Mouse (Mus musculus): ENCODE measurements around the gene Dlx1.

Gene Dlx1

DNA sequence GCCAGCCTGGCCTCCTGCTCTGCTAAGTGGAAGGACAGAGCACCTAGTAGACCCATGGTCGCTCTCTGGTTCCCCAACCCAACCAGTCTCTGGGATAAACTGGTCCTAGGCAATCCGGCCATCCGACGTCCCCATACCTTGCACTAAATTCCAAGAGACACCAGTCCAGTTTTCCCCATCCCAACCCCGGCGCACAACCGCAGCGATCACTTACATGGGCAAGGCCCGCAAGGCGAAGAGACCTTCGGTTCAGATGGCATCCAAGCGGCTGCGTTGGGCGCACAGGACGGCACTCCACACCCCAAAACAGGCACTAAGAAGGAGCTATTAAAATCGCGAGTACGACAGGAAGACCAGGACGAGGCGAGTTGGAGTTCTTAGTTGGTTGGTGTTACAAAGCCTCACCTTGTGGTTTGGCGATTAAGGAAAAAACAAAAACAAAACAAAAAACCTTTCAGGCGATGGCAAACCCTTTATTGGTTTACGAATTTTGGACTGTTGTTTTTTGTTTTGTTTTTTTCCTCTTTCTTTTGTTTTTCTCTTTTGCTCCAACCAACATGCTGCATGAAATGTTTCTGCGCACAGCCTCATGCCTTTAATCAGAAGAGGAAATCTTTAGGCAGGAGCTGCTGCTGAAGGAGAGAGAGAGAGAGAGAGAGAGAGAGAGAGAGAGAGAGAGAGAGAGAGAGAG, 445 bp upstream of the Dlx1 start:
- no peak for DNase-seq (ENCODE audit: low spot score in 2 of 2)

DNA sequence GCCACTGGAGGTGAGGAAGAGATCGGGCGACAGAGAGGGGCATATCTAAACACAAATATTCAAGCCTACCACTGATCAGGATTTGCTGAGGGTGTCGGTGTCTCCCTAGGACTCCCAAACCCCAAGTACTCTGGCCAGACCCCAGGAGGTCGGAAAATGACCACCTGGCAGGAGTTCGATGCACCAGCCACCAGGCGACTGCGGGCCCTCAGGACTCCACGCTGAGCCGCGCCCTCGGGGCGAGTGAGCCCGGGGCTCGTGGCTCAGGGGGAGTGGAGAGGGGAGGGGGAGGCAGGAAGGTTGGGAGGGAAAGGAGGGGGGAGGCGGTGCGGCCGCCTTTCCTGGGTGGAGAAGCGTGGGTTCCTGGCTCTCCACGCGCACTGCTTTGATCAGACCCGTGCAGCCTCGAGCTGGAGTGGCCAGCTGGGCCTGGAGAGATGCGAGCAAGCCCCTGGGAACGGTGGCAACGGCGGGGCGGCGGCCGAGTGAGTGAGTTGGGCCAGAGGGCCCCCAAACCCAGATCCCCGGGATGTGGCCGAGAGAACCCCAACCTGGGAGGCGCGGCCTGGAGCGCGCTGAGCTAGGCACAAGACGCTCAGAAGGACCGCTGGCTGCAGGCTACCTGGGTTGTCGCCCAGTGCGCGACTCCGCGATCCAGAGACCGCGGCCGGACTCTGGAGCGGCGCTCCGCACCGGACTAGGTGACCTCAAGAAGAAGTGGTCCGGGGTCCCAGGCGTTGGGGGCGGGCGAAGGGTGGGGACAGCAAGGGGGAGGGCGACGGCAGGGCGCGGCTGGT, 999 bp downstream of the Dlx1 start:
- peak in 1 of 2 experiments; percentile 65 for DNase-seq (ENCODE audit: low spot score in 2 of 2)

DNA sequence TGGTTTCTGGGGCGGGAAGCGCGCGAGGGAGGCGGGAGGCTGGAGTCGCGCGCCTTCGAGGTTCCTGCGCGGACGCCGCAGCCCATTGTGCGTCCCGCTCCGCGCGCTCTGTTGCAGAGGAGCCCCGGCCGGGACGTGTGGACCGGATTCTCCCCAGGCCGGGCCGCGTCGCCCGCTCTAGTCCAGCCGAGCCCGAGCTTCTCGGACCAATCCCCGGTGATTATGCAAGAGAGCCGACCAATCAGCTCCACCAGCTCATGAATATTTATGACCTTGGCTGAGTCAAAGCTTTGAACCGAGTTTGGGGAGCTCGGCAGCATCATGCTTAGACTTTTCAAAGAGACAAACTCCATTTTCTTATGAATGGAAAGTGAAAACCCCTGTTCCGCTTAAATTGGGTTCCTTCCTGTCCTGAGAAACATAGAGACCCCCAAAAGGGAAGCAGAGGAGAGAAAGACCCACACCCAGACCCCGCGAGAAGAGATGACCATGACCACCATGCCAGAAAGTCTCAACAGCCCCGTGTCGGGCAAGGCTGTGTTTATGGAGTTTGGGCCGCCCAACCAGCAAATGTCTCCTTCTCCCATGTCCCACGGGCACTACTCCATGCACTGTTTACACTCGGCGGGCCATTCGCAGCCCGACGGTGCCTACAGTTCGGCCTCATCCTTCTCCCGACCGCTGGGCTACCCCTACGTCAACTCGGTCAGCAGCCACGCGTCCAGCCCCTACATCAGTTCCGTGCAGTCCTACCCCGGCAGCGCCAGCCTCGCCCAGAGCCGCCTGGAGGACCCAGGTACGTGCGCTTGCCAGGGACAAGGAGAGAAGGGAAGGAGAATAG, 1.8 kb downstream of the Dlx1 start:
- DNase-seq (ENCODE audit: low spot score in 2 of 2): peak; percentile 60 to 74

DNA sequence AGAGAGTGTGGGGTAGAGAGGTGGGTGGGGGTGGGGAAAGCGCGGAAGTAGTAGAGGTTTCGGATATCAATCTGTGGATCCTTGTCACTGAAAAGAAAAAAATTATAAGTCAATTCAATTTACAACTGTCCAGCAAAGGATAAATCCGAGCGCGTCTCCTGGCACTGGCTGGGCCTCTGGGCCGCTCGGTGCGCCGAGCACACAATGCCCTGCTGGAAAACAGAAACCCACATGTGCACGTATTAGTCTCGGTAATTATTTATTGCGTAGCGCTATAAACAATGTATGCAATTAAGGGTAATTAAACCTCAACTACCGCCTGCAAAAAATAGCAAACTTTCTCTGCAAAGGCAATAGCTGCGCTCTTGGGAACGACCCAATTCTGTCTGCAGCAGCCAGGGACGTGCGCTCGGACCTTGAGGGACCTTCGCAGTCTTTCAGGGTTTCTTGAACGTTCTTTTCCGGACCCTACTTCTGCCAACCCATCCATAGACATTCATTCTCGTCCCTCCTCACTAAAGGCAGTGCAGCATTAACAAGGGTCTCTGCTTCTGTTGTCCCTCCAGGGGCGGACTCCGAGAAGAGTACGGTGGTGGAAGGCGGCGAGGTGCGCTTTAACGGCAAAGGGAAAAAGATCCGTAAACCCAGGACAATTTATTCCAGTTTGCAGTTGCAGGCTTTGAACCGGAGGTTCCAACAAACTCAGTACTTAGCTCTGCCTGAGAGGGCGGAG, 2.6 kb downstream of the Dlx1 start:
- DNase-seq (ENCODE audit: low spot score in 2 of 2): no peak

DNA sequence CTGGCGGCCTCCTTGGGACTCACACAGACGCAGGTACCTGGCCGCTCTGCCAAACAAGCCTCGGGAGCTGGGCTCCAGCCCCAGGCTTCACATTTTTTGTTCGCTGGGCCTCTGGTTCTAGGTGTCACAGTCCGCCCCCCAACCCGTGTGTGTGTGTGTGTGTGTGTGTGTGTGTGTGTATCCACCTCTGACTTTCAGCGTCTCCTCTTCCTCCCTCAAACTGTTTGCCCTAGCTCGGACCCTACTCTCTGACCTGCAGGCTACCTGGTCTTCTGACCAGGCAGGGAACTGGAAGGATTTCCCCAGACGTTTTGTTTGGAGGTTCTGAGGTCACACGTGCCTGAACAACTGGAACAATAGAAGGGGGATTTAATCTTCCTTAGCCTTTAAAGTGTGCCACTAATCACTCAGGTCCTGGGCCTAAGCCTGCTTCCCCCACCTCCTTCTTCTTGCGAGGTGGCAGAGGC, 3.2 kb downstream of the Dlx1 start:
- DNase-seq (ENCODE audit: low spot score in 2 of 2): no peak

DNA sequence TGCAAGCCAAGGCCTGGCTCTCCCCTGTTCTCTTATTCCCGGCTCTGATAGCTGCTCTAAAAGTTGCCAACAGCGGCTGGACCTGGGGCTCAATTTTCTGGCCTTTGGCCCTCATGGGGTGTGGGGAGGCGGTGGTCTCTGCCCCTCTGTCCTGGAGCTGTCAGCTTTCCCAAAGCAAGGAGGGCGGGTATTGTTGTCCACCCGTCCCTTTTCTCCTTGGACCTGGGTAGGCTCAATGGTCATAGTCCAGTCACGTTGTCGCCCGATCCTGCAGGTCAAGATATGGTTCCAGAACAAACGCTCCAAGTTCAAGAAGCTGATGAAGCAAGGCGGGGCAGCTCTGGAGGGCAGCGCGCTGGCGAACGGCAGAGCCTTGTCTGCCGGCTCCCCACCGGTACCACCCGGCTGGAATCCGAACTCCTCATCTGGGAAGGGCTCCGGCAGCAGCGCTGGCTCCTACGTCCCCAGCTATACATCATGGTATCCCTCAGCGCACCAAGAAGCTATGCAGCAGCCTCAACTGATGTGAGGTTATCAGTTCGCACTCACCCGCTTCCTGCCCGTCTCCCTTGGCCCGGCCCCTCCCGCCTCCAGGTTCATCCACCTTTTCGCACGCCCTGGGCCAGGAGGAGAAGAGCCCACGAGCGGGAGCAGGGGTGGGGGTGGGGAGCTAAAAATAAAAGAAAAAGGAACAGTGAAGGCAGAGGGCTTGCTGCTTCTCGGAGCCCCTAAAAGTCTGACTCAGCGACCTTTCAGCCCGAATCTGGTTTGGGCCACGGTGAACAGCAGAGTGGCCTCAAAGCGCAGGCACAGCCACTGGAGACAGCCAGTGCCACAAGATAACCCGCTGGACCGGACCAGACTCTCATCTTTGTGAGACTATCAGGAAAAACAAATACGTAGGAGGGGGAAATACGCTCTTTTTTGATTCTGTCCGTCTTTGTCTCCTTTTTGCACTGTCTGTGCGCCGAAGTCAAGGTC, 4.4 kb downstream of the Dlx1 start:
- DNase-seq (ENCODE audit: low spot score in 2 of 2): no peak

DNA sequence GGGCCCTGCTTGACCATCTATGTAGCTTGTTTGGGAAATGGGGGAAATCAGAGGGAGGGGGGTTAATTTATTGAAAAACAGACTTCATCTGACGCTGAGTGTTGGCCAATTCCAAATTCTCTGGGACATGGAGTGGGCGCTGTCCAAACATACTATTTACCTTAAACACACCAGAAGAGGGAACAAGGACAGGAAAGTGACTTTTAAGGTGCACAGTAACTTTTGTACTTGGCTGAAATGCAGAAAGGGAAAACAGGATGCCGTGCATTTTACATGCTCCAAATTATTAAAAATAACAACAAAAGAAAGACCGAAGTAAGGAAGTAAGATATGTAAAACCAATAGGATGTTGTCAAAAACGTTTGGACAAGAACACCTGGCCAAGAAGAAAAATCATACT, 5.2 kb downstream of the Dlx1 start:
- no peak for DNase-seq (ENCODE audit: low spot score in 2 of 2)

DNA sequence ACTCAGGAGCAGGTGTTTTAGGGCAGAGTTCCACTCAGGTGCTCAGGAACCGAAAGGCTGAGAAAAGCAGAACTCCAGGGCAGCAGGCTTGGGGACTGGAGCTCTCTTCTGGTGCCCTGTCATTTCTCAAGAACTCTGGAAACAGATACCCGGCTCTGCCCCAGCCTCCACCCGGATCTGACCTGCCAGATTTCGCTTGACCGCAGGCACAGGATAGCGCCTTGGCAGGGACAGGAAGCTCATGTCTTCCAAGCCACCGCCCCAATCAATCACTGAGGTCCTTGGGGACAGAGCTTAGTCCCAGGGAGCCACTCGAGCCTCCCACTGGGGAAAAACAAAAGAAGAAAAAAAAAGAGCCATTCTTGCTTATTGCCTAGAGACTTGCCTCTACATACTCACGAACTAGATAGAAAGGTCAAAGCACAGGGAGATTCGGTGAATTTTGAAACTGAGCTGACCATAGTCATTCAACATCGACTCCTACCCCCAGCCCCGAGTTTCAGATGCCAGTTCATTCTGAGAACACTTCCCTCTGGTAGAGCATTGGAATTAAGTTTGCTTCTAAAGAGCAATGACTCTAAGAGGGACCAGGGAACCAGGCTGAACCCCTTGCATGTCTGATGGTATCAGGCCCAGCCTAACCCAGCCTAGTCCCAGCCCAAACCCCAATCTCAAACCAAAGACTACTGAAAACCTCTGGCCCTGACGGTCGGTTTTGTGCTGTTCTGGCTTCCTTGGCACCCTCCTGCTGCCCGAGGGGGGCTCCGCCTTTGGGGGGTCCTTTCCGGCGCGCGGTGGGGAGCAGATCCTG, 6.5 kb downstream of the Dlx1 start:
- DNase-seq (ENCODE audit: low spot score in 2 of 2): no peak

DNA sequence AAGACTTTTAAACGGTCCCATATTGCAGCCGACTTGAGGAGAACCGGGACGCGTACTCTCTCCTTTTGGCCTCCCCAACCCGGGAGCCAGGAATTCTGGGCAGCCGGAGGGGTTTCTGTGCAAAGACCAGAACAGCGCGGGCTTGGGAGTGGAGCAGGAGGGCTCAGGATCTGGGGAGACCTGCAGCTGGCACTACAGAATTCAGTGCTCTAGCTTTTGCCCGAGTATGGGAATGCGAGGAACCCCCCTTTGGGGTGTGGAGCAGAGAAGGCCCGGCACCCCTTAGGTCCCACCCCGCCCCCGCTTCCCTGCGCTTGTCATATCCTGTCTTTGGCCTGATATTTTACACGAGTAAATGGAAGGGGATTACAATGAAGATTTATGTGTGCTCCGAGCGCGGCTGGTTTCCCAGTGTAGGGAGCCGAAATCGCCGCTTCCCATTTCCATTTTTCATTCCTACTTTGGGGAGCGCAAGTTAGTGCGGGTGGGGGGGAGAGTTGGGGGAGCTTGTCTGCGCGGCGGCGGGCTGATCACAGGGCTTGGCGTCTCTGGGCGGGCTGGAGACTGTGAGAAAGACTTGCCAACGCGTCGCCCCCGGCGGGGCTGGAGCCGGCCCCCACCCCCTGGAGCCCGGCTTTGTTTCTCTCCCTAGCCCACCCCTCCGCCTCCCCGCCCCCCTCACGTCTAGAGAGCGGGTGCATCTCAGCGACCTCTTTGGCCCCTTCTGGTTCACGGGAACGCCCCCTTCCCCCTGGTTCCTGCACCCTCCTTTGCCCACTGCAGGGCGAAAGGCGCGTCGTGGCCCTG, 12.9 kb downstream of the Dlx1 start:
- DNase-seq (ENCODE audit: low spot score in 2 of 2): no peak

DNA sequence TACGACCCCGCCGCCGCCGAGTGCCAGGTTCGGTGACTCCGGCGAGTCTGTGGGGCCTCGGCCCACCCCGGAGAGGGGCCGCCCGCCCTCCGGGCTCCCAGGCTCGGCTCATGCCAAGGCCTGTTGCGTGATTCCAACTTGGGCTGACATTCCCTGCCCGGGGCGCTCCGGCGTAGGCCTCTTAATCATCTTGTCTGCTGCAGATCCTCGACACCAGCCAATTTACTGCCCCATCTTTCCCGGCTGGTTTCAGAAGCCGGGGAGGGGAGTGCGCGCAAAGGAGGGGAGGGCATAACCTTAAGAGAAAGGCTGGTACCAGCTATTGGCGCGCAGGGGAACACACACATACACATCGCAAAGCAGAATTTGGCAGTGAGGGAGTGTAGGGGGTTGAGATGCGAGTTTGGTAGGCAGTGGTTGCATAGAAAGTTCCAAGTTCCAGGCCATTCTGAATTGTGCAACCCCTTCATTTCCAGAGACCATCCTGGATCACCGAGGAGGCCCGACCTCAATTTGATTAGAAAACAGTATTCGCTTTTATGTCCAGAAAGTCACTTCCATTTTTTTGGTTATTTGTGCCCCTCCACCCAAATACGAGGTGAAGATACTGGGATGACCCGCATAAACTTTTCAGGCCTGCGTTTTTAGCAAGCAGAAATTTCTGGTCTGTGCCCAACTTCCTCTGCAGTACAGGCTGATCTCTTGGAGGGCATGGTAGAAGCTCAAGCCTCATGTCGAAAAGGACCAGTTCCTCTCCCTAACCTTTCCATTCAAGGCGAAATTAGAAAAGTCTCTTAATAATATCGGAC, 13.7 kb downstream of the Dlx1 start:
- DNase-seq (ENCODE audit: low spot score in 2 of 2): no peak

DNA sequence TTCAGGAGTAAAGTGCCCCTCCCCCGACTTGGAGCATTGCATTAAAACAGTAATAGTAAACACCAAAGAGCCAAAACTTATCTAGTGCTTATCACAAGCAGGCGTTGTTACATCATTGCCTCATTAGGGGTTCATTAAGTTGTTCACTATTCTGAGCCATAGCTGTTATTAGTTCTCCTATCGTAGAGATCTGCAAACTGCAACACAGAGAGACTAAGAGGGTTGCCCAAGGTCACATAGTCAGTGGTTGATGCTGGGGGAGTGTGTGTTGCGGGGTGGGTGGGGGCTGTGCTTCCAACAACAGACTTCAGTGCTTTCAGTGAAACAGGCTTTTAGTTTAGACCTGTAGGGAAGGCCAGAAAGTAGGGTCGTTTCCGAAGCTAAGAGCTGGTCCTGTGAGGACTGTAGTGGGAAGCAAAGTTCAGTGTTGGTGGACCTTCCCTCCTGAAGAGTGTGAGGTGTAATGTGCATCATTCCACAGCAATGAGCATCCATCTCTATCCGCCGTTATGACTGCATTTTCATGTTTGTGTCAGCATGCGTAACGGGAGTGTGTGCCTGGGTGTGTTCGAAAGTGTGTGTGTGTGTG, 14.4 kb downstream of the Dlx1 start:
- DNase-seq (ENCODE audit: low spot score in 2 of 2): no peak

DNA sequence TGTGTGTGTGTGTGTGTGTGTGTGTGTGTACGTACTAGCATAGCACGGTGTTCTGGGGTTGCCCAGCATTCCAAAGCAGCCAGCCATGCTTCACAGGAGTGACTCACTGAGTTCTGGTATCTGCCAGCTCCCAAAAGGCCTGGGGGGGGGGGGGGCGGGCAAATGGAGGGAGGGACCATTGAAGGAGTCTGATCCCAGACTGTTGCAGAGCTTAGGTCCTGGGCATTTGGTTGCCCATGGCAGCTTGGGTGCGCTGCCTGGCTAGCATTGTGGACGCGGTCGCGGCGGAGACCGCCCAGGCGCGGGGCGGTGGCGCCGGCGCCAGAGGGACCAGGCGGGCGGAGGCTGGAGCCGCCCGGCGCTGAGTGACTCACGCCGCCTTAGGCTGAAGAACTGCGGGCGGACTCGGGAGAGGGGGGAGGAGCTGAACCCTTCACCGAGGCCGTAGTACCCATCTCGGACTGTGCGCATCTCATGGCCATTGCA, 14.9 kb downstream of the Dlx1 start:
- DNase-seq (ENCODE audit: low spot score in 2 of 2): no peak

DNA sequence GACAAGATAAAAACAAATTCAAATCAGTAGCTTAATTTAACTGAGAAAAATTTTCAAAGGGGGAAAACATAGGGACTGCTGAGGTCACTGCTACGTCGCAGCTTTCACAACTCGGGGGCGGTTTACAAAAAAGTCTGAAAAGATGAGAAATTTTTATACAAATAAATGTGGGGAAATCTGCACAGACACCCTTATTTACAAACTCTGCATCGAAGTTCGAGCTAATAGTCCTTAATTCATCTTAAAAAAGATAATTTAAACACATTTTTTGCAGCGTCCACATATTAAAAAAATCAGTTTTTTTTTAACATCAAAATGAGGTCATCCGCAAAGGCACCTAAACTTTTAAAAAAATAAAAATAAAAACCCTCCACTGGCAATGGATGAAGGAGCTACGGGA, 15.6 kb downstream of the Dlx1 start:
- no peak for DNase-seq (ENCODE audit: low spot score in 2 of 2)

DNA sequence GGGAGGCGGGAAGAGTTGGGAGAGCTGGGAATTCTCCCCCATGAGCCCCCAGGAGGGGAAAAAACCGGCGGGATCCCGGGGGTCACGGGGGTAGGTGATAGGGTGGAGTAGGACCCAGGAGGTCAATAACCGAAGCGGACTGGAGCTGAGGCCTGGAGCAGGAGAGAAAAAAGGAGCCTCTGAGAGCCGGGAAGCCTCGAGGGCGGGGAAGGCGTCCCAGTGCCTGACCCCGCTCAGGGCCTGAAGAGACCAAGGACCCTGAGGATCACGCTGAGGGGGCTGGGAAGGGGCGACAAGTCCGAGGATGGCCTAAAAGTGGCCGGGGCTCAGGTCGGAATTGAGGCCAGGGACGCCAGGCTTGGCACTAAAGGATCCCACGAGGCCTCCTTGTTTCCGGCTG, 16.0 kb downstream of the Dlx1 start:
- no peak for DNase-seq (ENCODE audit: low spot score in 2 of 2)

DNA sequence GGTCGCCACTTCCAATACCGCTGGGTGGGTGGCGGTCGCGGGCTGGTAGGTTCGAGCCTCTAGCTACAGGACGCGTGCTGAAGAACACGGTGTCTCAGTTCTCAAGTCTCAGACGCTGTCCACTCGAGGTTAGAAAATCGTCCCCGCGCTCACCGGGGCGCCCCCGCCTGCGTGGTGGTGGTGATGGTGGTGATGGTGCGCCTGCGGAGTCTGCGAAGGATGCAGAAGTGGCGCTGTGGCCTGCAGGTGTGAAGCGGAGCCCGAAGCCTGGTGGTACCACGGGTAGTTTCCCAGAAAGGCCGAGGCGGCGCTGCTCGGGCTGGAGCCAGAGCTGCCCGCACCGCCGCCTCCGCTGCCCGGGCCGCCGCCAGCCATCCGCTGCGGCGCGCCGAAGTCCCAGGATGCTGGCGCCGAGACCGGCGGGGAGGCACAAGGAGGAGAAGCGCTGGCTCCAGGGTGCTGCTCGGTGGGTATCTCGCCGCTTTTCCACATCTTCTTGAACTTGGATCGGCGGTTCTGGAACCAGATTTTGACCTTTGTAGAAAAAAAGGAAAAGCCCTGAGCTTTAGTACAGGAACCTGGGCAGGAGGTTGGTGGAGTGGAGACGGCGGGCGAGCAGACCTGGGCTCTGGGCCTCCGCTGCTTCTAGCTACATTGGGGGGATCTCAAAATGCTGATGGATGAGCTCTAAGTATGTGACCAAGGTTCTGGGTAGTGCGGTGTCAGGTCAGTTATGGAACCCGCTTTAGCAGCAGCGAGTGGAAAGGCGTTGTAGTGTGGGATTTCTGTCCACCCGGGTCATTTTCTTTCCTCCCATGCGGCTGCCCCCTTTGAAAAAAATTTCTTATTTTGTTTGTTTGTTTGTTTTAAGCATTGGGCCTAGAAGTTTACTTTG, 16.7 kb downstream of the Dlx1 start:
- DNase-seq (ENCODE audit: low spot score in 2 of 2): peak in 1 of 2 experiments; percentile 67

DNA sequence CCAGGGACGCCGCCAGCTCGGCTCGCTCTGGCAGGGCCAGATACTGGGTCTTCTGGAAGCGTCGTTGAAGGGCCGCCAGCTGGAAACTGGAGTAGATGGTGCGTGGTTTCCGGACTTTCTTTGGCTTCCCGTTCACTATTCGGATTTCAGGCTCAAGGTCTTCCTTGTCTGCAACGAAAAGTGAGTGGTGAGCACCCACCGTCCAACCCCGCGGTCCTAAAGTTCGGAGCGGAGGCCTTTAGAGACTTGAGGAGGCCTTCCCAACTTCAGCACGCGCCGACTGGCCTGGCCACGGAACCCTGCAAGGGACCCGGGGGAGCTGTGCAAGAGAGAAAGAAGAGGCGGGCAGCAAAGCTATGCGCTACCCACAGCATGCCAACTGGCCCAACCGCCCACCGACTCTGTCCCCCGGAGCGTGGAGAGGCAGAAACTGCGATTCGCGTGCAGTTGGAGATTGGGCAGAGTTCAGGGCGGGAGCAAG, 17.5 kb downstream of the Dlx1 start:
- peak in 1 of 2 experiments; percentile 67 for DNase-seq (ENCODE audit: low spot score in 2 of 2)
